Mouse (Mus musculus): ENCODE data around the gene N4bp2.
A peak's percentile ranks its signal among the peaks of the same experiment; 100 is the strongest.

Gene N4bp2

DNA sequence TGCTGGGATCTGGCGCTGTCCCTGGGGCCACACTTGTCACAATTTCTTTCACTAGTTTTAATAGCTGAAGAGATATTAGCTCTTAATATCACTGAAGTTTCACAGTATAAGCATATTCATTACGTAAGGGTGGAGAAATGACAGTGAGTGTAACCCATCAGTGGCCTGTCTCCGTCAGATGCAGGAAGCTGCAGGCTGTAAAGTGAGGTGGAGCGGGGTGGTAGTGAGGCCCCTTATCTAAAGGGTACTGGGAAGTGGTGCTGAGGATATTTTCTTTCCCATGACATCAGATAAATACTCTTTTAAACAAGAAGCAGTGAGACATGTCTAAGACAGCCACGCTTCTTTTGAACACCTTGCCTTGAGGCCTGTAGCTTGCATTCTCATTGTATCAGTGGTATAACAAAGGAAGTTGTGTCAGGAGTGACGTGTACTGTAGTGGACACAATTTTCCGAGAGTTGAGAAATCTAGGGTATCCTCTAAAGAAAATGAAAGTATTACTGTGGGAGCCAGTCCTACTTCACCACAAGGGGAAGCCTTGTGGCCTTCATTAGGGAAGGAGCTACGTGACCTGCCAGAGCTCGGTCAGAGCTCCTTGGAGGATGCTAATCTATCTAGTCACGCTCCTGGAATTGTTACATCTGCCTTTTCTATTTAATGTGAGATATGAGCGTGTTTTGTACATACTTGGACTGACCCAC, 68.7 kb downstream of the N4bp2 start:
- DNase-seq, result no peak

DNA sequence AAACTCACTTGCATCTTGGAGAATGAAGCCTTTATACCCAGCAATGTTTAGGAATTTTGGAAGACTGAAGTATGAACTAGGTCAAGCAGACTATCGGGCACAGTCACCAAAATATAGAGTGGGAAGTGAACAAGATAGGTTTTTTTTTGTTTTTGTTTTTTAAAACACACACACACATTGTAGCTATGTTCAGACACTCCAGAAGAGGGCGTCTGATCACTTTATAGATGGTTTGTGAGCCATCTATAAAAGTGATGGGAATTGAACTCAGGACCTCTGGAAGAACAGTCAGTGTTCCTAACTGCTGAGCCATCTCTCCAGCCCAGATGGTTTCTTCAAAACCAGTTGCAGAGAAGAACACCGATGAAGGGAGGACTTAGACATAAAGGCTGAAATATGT, 69.8 kb downstream of the N4bp2 start:
- DNase-seq, result no peak

DNA sequence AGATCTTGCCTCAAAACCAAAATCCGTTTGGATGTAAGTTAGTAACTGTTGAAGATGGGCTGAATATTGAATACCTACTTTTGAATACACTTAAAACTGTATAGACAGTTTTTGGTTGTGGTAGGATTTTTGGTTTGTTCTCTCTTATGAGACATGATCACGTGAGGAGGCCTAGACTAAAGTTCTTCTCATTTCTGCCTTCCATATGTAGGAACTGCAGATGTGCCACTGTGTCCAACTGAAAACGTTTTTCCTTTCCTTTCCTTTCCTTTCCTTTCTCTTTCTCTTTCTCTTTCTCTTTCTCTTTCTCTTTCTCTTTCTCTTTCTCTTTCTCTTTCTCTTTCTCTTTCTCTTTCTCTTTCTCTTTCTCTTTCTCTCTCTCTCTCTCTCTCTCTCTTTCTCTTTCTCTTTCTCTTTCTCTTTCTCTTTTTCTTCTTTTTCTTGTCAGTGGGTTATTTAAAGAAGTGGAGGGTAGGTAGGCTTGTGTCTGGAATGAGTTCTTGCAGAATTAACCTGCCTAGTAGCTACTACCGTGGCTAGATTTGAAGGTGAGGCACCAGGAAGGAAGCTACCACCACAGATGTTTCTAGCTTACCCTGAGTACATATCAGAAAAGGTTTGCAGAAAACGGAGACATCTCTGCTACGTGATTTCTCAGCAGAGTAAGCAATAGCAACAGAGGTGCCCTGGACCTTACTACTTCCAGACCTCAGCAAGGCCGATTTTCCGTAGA, 70.6 kb downstream of the N4bp2 start:
- DNase-seq, result no peak

DNA sequence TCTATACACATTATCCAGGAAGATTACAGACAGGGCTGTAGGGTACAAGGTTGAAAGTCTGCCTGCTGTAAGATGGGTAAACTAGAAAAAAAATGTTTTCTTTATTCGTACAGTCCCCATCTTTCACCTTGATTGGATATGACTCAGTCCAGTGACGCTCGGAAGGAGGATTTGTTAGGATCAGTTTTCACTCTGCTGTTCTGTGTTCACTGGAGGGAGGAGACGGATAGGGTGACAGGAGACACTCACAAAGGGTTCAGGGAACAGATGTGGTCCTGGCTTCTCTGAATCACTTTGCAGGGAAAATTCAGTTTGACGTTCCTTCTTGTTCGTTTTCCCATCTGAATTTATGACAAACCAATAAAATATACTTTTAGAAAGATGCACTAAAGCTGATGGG, 74.7 kb downstream of the N4bp2 start:
- DNase-seq, result no peak

DNA sequence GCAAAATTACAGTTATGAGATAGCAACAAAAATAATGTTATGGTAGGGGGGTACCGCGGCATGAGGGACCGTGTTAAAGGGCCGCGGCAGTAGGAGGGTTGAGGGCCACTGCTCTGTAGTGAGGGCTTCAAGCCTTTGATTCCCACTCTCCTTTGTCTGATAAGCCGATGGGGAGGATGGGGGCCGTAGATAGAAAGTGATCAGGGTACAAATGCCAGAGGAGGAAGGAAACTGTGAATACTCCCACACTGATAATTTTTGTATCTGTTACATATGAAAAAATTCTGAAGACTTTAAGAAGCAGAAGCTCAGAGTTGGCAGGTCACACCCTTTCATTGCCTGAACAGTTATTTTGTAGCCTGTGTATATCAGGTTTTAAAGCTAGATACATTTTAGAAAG, 79.6 kb downstream of the N4bp2 start:
- no peak for DNase-seq

DNA sequence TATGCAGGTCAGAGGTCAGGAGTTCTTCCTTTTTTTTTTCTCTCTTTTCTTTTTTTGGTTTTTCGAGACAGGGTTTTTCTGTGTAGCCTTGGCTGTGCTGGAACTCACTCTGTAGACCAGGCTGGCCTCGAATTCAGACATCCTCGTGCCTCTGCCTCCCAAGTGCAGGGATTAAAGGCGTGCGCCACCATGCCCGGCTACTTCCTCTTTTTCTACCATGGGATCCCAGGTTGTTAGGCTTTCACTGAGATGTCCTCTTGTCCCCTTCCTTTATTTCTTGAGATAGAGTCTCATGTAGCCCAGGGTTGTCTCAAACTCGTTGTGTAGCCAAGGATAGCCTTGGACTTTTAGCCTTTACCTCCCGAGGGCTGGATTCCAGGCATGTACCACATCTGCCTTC, 83.2 kb downstream of the N4bp2 start:
- no peak for DNase-seq

DNA sequence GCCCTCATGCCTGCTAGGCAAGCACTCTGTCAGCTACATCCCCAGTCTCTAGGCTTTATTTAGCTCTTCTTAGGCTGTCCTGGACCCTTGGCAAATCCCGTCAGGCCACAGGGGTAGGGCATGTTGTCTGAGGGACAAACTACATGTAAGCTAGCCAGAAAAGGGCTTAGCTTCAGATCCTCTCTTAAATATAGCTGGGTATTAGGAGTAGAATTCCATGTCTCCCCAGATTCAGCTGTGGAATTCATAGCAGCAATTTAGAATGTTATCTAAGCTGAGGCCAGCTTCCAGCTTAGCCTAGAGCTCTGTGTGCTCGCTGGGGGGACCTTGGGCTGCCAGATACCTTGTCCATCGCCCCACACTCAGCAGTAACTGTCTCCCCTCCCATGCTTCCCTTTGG, 83.6 kb downstream of the N4bp2 start:
- DNase-seq, result no peak

DNA sequence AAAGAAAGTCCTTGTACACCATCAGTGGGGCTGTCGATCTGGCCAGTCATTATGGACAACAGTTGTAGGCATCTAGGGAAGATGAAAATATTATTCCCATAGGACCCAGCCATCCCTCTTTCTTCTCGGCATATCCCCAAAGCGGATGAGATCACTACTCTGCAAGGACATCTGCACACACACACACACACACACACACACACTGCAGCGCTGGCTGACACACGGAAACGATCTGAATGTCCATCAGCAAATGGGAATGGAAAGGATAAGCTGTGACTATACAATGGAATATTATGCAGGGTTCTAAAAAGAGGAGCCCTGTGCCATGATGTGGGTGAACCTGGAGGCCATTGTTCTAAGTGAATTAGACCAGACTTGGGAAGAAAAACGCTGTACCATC, 84.3 kb downstream of the N4bp2 start:
- DNase-seq, result no peak

DNA sequence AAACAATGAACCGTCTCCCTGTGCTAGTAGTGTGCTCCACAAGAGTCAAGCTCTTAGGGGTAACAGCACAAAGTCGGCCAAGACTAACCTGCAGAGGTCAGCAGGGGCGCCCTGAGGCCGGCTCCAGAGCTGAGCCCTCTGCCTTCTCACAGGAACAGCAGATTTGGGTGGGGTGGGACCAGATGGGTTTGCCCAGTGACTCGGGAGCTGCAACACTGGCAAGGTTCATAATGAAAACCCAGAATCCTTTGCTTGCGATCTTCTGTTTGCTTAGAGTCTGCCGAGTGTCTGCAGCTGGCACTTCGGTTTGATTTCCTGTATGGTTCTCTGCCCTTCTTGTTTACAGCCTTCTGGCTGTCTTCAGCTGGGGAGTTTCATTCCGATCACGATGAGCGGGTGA, 87.4 kb downstream of the N4bp2 start:
- no peak for DNase-seq

DNA sequence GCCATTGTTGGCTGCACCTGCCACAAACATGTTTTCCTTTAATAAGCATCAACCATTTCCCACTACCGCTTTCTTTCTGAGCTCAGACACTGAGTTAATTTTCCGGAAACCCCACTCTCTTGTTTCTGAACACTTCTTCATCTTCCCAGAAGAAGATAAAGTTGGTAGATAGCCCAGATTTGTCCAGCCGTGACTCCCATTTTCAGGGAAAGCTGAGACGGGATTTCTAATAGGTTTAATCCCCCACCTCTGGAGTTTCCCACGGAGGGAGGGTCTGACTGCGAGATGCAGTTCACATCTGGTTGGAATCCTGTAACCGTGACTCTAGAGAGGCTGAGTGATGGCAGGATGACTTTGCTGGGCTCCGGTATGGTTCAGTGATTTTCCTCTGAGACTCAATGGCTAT, 91.5 kb downstream of the N4bp2 start:
- DNase-seq, result no peak

DNA sequence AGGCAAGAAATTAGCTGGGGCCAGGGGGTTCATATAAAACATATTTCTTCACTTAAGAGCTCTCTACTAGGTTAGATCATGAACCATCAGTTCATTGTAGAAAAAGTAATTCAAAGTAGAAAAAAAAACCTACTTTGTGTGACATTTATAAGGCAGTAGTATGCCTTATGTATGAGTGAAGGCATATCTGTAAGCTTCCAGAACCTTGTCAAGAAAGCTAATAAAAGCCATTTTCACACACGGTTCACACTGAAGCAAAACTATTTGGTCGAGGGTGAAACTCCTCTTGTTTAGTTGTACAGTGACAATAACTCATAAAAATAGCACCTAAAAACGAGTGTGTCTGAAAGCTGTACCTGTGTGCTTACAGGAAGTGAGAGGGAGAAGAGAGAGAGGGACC, 92.2 kb downstream of the N4bp2 start:
- no peak for DNase-seq

DNA sequence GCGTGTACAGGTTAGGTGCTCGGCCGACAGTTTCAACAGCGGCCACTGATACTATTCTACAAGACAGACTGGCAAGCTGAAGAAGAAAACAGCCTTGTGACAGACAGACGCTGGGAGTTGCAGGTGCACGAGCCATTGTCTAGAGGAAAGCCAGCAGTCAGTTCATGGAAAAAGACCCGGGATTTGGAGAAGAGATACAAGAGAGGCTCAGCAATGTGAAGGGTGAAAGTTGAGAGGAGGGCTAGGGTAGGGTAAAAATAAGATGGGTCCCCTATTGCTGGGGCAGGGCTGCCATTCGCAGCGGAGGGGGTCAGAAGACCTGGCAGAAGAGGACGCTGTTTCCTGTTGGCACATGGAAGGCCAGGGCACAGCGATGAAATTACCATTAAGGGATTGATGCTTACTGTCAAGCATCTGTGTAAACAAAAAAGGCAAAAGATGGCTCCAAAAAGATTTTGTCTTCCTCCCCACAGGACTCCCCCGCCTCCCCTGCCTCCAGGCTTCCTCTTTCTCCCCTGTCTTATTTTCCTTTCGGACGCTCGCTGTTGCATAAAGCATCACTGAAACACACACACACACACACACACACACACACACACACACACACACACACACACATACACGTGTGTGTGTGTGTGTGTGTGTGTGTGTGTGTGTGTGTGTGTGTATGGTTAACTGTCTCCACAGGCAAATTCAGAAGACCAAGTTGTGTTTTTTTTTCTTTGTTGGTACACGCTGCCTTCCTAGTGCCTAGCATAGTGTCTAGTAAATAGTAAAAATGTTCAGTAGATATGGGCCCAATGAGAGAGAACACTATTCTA, 93.5 kb downstream of the N4bp2 start:
- DNase-seq, result no peak

DNA sequence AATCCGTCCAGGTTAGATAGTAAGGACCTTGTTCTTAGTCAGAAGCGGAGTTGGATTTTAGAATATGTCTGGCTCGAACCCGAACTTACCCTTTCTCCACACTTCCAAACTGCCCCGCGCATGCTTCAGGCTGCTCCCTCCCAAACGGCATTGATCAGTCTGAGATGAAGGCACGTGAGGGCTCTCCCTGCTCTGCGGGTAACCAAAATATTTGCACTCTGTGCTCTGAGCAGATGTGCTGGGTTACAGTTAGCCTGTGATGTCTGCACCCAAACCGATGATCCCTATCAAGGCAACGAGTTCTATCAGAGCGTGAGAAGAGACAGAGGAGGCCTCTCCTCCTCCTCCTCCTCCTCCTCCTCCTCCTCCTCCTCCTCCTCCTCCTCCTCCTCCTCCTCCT, 94.6 kb downstream of the N4bp2 start:
- DNase-seq, result no peak

DNA sequence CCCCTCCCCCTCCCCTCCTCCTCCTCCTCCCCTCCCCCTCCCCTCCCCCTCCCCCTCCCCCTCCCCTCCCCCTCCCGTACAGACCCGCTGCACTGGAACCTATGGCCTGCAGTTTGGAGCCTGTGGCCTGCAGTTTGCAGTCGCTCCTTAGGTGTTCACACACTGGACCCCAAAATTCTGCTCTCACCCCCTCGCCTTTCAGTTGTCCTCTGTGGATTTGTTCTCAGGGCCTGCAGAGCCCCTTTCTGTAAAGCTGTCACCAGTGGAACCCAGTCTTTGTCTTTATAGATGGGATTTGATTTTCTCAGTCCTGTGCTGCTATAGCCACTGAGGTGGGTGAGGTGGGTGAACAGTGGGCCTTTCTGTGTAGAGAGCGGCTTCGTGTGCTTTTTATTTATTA, 95.0 kb downstream of the N4bp2 start:
- DNase-seq, result no peak

DNA sequence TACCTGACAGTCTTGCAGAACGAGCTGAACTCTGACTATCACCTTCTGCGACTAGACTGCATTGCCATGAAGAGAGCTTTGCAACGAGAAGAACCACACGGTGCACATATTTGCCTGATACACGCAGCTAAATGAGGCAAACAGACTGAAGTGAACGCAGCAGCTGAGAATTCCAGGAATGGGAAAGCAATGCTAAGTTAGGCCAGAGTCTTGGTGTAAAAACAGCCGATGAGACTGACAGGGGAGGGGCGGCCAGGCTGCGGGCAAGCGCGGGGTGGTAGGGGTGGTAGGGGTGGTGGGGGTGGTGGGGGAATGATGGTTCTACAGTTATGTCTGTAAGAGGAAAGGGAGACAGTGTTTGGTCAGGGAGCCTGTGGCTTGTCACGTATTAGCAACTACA, 95.6 kb downstream of the N4bp2 start:
- peak; percentile 28 for DNase-seq

DNA sequence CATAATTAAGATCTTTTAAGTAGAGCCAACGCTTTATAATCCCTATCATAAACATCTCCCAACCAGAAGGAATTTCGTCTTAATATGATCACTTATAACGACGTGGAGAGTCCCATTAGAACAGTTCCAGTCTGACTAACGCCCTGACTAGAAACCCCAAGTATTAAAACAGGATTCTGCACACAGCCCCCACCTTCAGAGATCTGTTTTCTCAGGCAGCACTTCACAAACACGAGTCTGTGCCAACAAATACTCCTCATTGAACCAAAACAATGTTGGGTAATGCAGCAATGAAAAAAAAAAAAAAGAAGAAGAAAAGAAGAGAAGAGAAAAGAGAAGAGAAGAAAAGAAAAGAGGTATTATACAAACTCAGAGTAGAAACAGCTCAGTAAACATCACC, 96.1 kb downstream of the N4bp2 start:
- no peak for DNase-seq

DNA sequence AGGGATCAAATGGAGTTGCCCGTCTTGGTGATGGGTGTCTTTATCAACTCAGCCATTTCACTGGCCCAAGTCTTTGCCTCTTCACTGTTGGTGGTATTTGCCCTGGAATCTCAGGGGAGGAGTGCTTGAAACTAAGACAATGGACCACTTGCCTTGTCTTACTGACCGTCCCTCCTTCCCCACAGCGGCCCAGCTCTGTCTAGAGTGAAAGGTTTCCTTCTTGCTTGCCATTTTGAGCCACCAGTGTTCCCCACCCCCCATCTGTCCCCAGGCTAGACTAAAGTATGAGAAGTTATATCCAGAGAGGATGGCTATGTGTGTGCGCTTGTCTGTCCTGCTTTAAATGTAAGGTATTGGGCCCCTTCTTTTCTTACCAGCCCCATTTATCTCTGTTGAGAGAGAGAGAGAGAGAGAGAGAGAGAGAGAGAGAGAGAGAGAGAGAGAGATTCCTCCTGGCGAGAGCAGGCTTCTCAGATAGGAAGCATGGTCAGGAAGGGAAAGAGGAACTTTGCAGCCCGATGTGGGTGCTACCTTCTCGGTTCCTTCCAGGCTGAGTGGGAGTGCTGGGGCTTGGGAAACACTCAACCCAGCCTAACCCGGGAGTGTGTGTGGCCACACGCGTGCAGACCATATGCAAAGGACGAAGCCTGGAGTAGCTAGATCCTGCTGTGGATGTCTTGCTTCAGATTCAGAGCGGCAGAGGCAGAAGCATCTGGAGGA, 97.1 kb downstream of the N4bp2 start:
- no peak for DNase-seq

DNA sequence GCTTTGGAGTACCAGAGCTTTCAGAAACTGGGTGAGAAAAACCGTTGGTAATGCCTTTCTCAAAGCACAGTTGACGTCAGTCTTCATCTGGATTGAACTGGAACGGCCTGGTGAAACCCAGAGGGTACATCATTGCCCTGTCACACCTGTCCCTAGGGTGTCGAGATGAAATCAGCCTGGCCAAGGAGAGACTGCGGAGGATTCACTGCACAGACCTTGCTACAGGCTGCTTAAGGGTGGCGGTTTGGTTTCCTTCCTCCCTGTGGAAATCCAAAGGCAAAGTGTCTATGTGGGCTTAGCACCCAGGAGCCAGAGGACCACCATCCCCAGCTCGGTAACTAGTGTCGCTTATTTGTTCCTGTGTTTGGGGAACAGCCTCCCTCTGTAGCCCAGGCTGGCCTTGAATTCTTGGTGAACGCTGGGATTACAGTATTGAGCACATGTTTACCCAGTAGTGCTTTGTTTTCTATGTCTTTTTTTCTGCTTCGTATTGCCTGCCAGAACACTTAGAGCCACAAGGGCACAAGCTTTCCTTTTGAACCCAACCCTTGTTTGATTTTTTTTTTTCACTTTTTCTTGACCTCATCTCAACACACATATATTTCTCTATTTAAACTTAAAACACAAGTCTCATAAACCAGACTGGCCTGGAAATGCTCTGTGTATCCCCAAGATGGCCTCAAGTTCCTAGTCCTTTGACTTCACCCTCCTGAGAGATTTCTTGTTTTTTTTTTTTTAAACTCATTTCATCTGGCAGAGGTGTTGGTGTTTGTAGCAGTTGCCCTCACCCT, 98.0 kb downstream of the N4bp2 start, which contains the start of gene Rhoh:
Rhoh (plus strand) TSS at position 60 of the 791 bp plus-strand sequence.
- DNase-seq, result no peak

DNA sequence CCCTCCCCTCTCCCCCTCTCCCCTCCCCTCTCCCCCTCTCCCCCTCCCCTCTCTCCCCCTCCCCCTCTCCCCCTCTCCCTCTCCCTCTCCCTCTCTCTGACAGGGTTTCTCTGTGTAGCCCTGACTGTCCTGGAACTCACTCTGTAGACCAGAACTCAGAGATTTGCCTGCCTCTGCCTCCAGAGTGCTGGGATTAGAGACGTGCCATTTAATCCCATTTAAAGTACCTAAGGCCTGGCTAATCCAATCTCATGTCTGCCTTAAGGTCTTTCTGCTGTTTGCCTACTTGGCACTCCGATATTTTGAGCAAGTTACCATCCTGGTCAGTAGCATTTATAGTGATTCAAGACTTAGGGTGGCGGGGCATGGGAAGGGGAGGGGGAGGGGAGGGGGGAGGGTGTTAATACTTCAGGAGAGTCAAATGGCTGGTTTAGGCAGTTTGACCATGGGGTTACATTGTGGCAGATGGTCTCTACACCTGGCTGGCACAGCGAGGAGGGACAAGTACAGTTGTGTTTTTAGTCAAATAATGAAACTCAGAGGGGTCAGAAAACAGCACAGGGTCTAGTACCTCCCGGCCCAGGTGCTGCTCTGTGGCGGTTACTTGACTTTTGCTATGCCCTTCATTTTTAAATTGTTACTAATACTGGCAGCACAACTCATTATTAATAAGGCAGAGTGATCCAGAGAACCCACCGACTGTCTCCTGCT, 99.1 kb downstream of the N4bp2 start:
- DNase-seq, result no peak

DNA sequence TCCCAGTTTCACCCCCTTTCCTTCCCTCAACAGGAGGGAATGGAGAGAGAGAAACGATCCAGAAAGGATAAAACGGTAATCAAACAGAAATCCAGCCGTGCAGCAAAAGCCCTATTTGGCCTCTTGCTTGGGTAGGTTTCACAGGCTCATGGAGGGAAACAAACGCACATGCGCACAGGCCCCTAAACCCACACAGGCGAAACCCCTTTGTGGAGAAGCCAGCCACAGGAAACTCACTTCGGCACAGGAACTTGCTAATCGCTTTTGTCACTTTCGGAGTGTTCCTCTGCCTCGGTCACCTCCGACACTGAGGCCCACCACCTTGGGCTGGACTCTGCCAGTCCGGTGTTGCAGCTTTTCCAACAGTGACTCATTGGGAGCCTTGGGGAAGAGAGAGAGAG, 100.0 kb downstream of the N4bp2 start:
- DNase-seq, result peak; percentile 26

DNA sequence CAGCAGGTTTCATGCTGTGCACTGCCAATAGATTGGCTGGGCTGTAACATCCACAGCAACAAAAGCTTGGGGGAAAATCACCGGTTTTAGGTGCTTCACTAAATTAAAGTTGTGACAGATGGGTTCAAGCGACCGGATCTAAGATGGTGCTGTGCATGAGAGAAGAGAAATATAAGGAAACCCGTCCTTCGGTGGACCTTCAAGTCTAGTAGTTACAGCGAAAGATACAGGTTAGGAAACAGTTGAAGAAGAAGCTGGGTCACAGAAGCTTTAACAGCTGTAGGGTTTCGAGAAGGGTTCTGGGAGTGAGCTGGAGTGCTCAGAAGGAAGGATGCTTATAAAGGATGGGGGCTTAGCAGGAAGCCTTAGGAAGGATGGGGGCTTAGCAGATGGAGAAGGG, 101.2 kb downstream of the N4bp2 start:
- no peak for DNase-seq

DNA sequence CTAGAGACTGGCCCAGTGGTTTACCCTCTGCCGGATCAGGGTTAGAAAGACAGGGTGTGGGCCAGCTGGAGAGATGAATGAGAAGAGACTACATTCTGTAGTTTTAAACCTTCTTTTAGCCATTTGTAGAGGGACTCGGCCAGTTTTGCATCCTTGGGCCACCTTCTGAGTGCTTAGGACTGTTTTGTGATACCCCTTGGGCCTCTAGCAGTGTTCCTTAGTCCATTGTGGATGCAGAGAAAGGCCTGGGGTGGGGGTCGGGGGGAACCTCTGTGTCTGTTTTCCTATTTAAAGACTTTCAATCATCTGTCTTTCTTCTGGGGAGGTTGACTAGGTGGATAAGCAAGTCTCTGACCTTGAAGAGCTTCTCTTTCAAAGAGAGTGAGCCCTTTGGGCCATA, 101.6 kb downstream of the N4bp2 start:
- no peak for DNase-seq

Measured in kidney, postnatal 10 days (tissue).